In genomic region chr11:87358331-87359261, GRCm38 (mm10) we compare ENCODE assay signal across 8 mouse cellular contexts. TPM values are rescaled to one million over a fixed set of nuclear protein-coding genes. Genes with fewer than 3 reads are reported as not detected.
DNase-seq lines count a peak whose midpoint lies in the region; ATAC-seq and TF ChIP-seq lines count a peak whose summit lies in the region.

Gene Ppm1e (minus strand): TSS chr11:87359023.

- peak within 1 kb of the TSS; percentile 69 for H3K4me2 ChIP-seq in CH12.LX (ENCODE audit: insufficient read depth, low read depth, poor library complexity, severe bottlenecking)
- H3K4me2 ChIP-seq in forebrain, embryonic 15.5 days (replicated peaks) = peak within 1 kb of the TSS; percentile 73

- H3K9ac ChIP-seq in CH12.LX (ENCODE audit: insufficient read depth, low read depth) = peak within 1 kb of the TSS; percentile 40; the same call in 1 of the 2 replicates
- peak within 1 kb of the TSS; percentile 83 for H3K9ac ChIP-seq in forebrain, embryonic 15.5 days (replicated peaks)

- TF ChIP-seq CTCF in CH12.LX (conservative IDR thresholded peaks at IDR 0.05 in 1 of 2, IDR thresholded peaks at IDR 0.05 in 1 of 2; ENCODE audit: low read depth in 2 of 2, low read length in 2 of 2) = no peak

- peak within 1 kb of the TSS; percentile 43 to 80 (median 71) for H3K4me3 ChIP-seq in CH12.LX (replicated peaks in 1 of 3; ENCODE audit: low read depth in 2 of 3, low read length in 2 of 3, poor library complexity in 1 of 3)
- peak within 1 kb of the TSS; percentile 87 for H3K4me3 ChIP-seq in forebrain, embryonic 15.5 days

- TF ChIP-seq RAD21 in CH12.LX (IDR thresholded peaks at IDR 0.05; ENCODE audit: low read depth, low read length) = no peak

- peaks cover 34% of the 10 kb centered on the region for H3K27me3 ChIP-seq in CH12.LX (replicated peaks)
- H3K27me3 ChIP-seq in forebrain, embryonic 15.5 days = no peaks in the 10 kb centered on the region

- peaks cover 4% of the 10 kb centered on the region for H3K9me3 ChIP-seq in CH12.LX (replicated peaks; ENCODE audit: low read length)
- H3K9me3 ChIP-seq in forebrain, embryonic 15.5 days = no peaks in the 10 kb centered on the region

- peak; percentile 53 for DNase-seq in CH12.LX (ENCODE audit: extremely low read depth)
- peak; percentile 72 for DNase-seq in cerebellum, adult 11-12 months
- peak; percentile 29 for DNase-seq in heart, postnatal 25 days (ENCODE audit: low spot score)
- peak; percentile 82 to 89 for DNase-seq in layer of hippocampus, adult 18-20 months (ENCODE audit: low spot score in 2 of 2)
- peak; percentile 47 to 52 for DNase-seq in lung, adult 18-20 months
- peak; percentile 87 for DNase-seq in testis, postnatal 14 days (ENCODE audit: low spot score)

- peak; percentile 58; the same call in 1 of the 2 replicates for TF ChIP-seq POLR2A in CH12.LX (IDR thresholded peaks at IDR 0.05; ENCODE audit: low read depth, low read length)

- peaks cover 0 to 14% of the 10 kb centered on the region in 2 experiments; a peak in 2 of 4 replicates for H3K4me1 ChIP-seq in CH12.LX (ENCODE audit: control insufficient read depth in 1 of 2, insufficient read depth in 2 of 2)
- peaks cover 17% of the 10 kb centered on the region for H3K4me1 ChIP-seq in forebrain, embryonic 15.5 days

- no peaks in the 10 kb centered on the region for H3K79me2 ChIP-seq in CH12.LX (replicated peaks; ENCODE audit: control insufficient read depth, extremely low read depth, insufficient read depth, poor library complexity, severe bottlenecking)

- H3K27ac ChIP-seq in CH12.LX (ENCODE audit: insufficient read depth, low read depth) = no peak within 1 kb of the TSS
- peak within 1 kb of the TSS; percentile 86 for H3K27ac ChIP-seq in forebrain, embryonic 15.5 days (replicated peaks)

- dilution Hi-C loops in CH12.LX (cut with MboI; ENCODE audit: extremely low pct_ligation_motif_present, extremely low pct_unique_long_range_greater_than_20kb, low sequenced_read_pairs) = no loop called here

- H3K36me3 ChIP-seq in CH12.LX (replicated peaks in 1 of 2; ENCODE audit: control insufficient read depth in 1 of 2, insufficient read depth in 1 of 2, low read length in 1 of 2) = no peaks in the 10 kb centered on the region
- H3K36me3 ChIP-seq in forebrain, embryonic 15.5 days = 0 out of 2 replicates have a peak, but pooled peaks cover 8% of the 10 kb centered on the region

- peak; percentile 95 for ATAC-seq in forebrain, embryonic 15.5 days (replicated peaks)
- peak; percentile 47 for ATAC-seq in neutrophil, adult 5-6 weeks (ENCODE audit: extremely low read depth, insufficient number of reproducible peaks, low FRiP score, poor library complexity, severe bottlenecking)

- intact Hi-C loops in heart, postnatal 25 days (cut with DNase I) = no loop called here

- WGBS in forebrain, embryonic 15.5 days = under 1% methylated on average over 80 of the region's 104 CpGs

- in situ Hi-C loops in CH12.LX (cut with MboI; ENCODE audit: low pct_ligation_motif_present, low pct_unique_long_range_greater_than_20kb, low sequenced_read_pairs) = no loop called here

- TF ChIP-seq EP300 in CH12.LX (IDR thresholded peaks at IDR 0.05; ENCODE audit: low read length) = no peak

TF ChIP-seq in CH12.LX, 34 proteins besides CTCF, POLR2A, EP300 and RAD21:
- TF ChIP-seq MAFK (IDR thresholded peaks at IDR 0.05; ENCODE audit: insufficient replicate concordance, low read length) (no peak), NRF1 (IDR thresholded peaks at IDR 0.05; ENCODE audit: low read depth, low read length) (peak; percentile 48; the same call in 1 of the 2 replicates), USF2 (conservative IDR thresholded peaks at IDR 0.05; ENCODE audit: low read depth, low read length) (no peak), ZKSCAN1 (IDR thresholded peaks at IDR 0.05; ENCODE audit: borderline replicate concordance, low read depth, low read length) (no peak), RCOR1 (conservative IDR thresholded peaks at IDR 0.05; ENCODE audit: low read depth, low read length) (no peak), ZNF384 (IDR thresholded peaks at IDR 0.05; ENCODE audit: low read depth, low read length) (no peak), MAZ (IDR thresholded peaks at IDR 0.05; ENCODE audit: low read depth, low read length) (peak; percentile 10; the same call in 1 of the 2 replicates), TBP (conservative IDR thresholded peaks at IDR 0.05; ENCODE audit: low read depth, low read length) (no peak), PAX5 (IDR thresholded peaks at IDR 0.05; ENCODE audit: low read length) (no peak), UBTF (IDR thresholded peaks at IDR 0.05; ENCODE audit: low read depth, low read length) (peak; percentile 99), CHD2 (IDR thresholded peaks at IDR 0.05; ENCODE audit: low read length) (no peak), KAT2A (IDR thresholded peaks at IDR 0.05; ENCODE audit: insufficient replicate concordance, low read length) (no peak), ELF1 (IDR thresholded peaks at IDR 0.05; ENCODE audit: low read depth, low read length) (peak; percentile 39; the same call in 1 of the 2 replicates), BHLHE40 (IDR thresholded peaks at IDR 0.05; ENCODE audit: low read depth, low read length) (peak; percentile 37; the same call in 1 of the 2 replicates), E2F4 (IDR thresholded peaks at IDR 0.05; ENCODE audit: insufficient replicate concordance, low read depth, low read length) (no peak), MYC (IDR thresholded peaks at IDR 0.05; ENCODE audit: low read depth, low read length) (no peak), USF1 (IDR thresholded peaks at IDR 0.05; ENCODE audit: low read depth, low read length) (no peak), NELFE (IDR thresholded peaks at IDR 0.05; ENCODE audit: low read depth, low read length) (no peak), TCF12 (IDR thresholded peaks at IDR 0.05; ENCODE audit: low read depth, low read length) (peak; percentile 55; the same call in 1 of the 2 replicates), IRF4 (IDR thresholded peaks at IDR 0.05; ENCODE audit: low read depth, low read length) (0 out of 2 replicates have a peak, but pooled peaks have one; percentile 15), MEF2A (IDR thresholded peaks at IDR 0.05; ENCODE audit: borderline replicate concordance, low read depth, low read length) (no peak), ZMIZ1 (IDR thresholded peaks at IDR 0.05; ENCODE audit: low read depth, low read length) (no peak), HCFC1 (IDR thresholded peaks at IDR 0.05; ENCODE audit: low read depth, low read length) (no peak), SMC3 (IDR thresholded peaks at IDR 0.05; ENCODE audit: low read depth, low read length) (no peak), MAX (IDR thresholded peaks at IDR 0.05; ENCODE audit: low read length) (0 out of 2 replicates have a peak, but pooled peaks have one; percentile 42), ETS1 (conservative IDR thresholded peaks at IDR 0.05; ENCODE audit: low read depth, low read length) (no peak), JUN (IDR thresholded peaks at IDR 0.05; ENCODE audit: insufficient read depth, low read depth, low read length) (no peak), SIN3A (IDR thresholded peaks at IDR 0.05; ENCODE audit: low read length) (peak; percentile 65; the same call in 1 of the 2 replicates), ZC3H11A (IDR thresholded peaks at IDR 0.05; ENCODE audit: low read depth, low read length) (no peak), GABPA (IDR thresholded peaks at IDR 0.05; ENCODE audit: insufficient replicate concordance, low read depth, low read length) (no peak), JUND (conservative IDR thresholded peaks at IDR 0.05; ENCODE audit: low read depth, low read length) (no peak), POLR2AphosphoS2 (IDR thresholded peaks at IDR 0.05; ENCODE audit: low read depth, low read length) (no peak), MXI1 (IDR thresholded peaks at IDR 0.05; ENCODE audit: low read depth, low read length) (peak; percentile 80), CHD1 (IDR thresholded peaks at IDR 0.05; ENCODE audit: low read depth, low read length) (no peak)

RNA-seq across cellular contexts. Expression of gene Ppm1e, which starts in this region (rescaled TPM):
- total RNA-seq in CH12.LX (2012; rRNA removed) = 0.50 and 0.64 TPM in 2 replicates
- 0.66 and 0.74 TPM in 2 replicates for total RNA-seq in CH12.LX (2014; rRNA removed)
- 0.86 and 1.1 TPM in 2 replicates for polyA plus RNA-seq in CH12.LX (2012; ENCODE audit: insufficient read length, low read depth)
- 26.3 and 26.4 TPM in 2 replicates for polyA plus RNA-seq in forebrain, embryonic 15.5 days (2015; fragmentation: Nextera tagmentation; extraction: Ambion mirVana)
- total RNA-seq in heart, postnatal 25 days (2021) = 10 to 100 TPM in 1 of 2 experiments, 1 to 10 TPM in 1; 8.1 to 10.0 TPM
- total RNA-seq in layer of hippocampus, adult 18-20 months (2021) = 100 to 1,000 TPM; 239 to 249 TPM
- total RNA-seq in neutrophil, adult 5-6 weeks (2017) = 4.1 and 5.4 TPM in 2 replicates

Comparison
In these comparisons a context has a peak if more than half of its experiments do, and no peak if none do; other contexts are left out.
1. RNA of gene Ppm1e (total RNA-seq): 239 to 249 TPM in layer of hippocampus, adult 18-20 months; 8.1 to 10.0 TPM in heart, postnatal 25 days, 4.1 to 5.4 TPM in neutrophil, adult 5-6 weeks and 0.50 to 0.74 TPM in CH12.LX; every median in the first group is over 10 times any median in the second.
2. RNA of gene Ppm1e (polyA plus RNA-seq): 26.3 to 26.4 TPM in forebrain, embryonic 15.5 days; 0.86 to 1.1 TPM in CH12.LX; every median in the first group is over 10 times any median in the second.
3. DNase-seq: peak in every context shown above with its lines; median percentile 87 in testis, postnatal 14 days; 86 in layer of hippocampus, adult 18-20 months; 72 in cerebellum, adult 11-12 months; 53 in CH12.LX; 50 in lung, adult 18-20 months; 29 in heart, postnatal 25 days.